Mouse (Mus musculus): ENCODE results near the gene Hist1h2ab.
"Not testable (repeated sequence)": the region's sequence is repeated elsewhere in the genome, so short reads cannot be mapped to it uniquely, and the experiment has no call there.

Gene Hist1h2ab

GRCm38 (mm10) chr13:23750839-23751477, at the start of gene Hist1h2ab:
Gene Hist1h2ab (plus strand): TSS chr13:23751126.
- DNase-seq (ENCODE audit: low read depth) = peak; percentile 65

GRCm38 (mm10) chr13:23702220-23702619, 48.7 kb upstream of the Hist1h2ab start:
- DNase-seq (ENCODE audit: low read depth) = no peak

GRCm38 (mm10) chr13:23702801-23703200, 48.1 kb upstream of the Hist1h2ab start:
- not testable (repeated sequence) for DNase-seq (ENCODE audit: low read depth)

GRCm38 (mm10) chr13:23705751-23706356, 45.1 kb upstream of the Hist1h2ab start:
- DNase-seq (ENCODE audit: low read depth) = no peak

GRCm38 (mm10) chr13:23706771-23707170, 44.2 kb upstream of the Hist1h2ab start:
- no peak for DNase-seq (ENCODE audit: low read depth)

- DNase-seq (ENCODE audit: low read depth) = no peak
Observed at GRCm38 (mm10) chr13:23708041-23708440, 42.9 kb upstream of the Hist1h2ab start.

- DNase-seq (ENCODE audit: low read depth) = no peak
Observed at GRCm38 (mm10) chr13:23708654-23709053, 42.3 kb upstream of the Hist1h2ab start.

GRCm38 (mm10) chr13:23709714-23710373, 41.1 kb upstream of the Hist1h2ab start:
- DNase-seq (ENCODE audit: low read depth) = peak; percentile 22

- peak; percentile 46 for DNase-seq (ENCODE audit: low read depth)
Observed at GRCm38 (mm10) chr13:23710374-23711089, 40.4 kb upstream of the Hist1h2ab start, which contains the start of gene Hfe. Gene Hfe (minus strand): TSS chr13:23710854.

GRCm38 (mm10) chr13:23716261-23717042, 34.5 kb upstream of the Hist1h2ab start:
- no peak for DNase-seq (ENCODE audit: low read depth)

GRCm38 (mm10) chr13:23717176-23717575, 33.8 kb upstream of the Hist1h2ab start:
- no peak for DNase-seq (ENCODE audit: low read depth)

GRCm38 (mm10) chr13:23717593-23718245, 33.2 kb upstream of the Hist1h2ab start:
- DNase-seq (ENCODE audit: low read depth) = not testable (repeated sequence)

GRCm38 (mm10) chr13:23724239-23724638, 26.7 kb upstream of the Hist1h2ab start:
- no peak for DNase-seq (ENCODE audit: low read depth)

GRCm38 (mm10) chr13:23725213-23725612, 25.7 kb upstream of the Hist1h2ab start:
- no peak for DNase-seq (ENCODE audit: low read depth)

- no peak for DNase-seq (ENCODE audit: low read depth)
Observed at GRCm38 (mm10) chr13:23728472-23729191, 22.3 kb upstream of the Hist1h2ab start.

- no peak for DNase-seq (ENCODE audit: low read depth)
Observed at GRCm38 (mm10) chr13:23729192-23729525, 21.8 kb upstream of the Hist1h2ab start.

- no peak for DNase-seq (ENCODE audit: low read depth)
Observed at GRCm38 (mm10) chr13:23729706-23730105, 21.2 kb upstream of the Hist1h2ab start.

- no peak for DNase-seq (ENCODE audit: low read depth)
Observed at GRCm38 (mm10) chr13:23730479-23730878, 20.4 kb upstream of the Hist1h2ab start.

- DNase-seq (ENCODE audit: low read depth) = peak; percentile 63
Observed at GRCm38 (mm10) chr13:23732156-23732804, 18.6 kb upstream of the Hist1h2ab start.

GRCm38 (mm10) chr13:23737091-23737490, 13.8 kb upstream of the Hist1h2ab start:
- no peak for DNase-seq (ENCODE audit: low read depth)

Measured in NIH3T3 (cell line).